Mouse (Mus musculus) granulocyte monocyte progenitor cell, adult 5-6 weeks (primary cell): ENCODE data around the gene Astn1. TPM values are rescaled to one million over a fixed set of nuclear protein-coding genes. Genes with fewer than 3 reads are reported as not detected.

ENCODE experiments used
- ATAC-seq: replicated peaks from 2 replicates; pipeline ENCODE4 v1.8.0; 2016; ENCODE audit warnings: mild to moderate bottlenecking, moderate TSS enrichment, inconsistent platforms; ENCODE audit not compliant: poor library complexity, severe bottlenecking
- total RNA-seq, 2 experiments: library from RNA; stranded (forward) in 1 of 2; stranded (reverse) in 1 of 2; fragments of 200-712, 200-1000 nt in 1 of 2; fragments of >200 nt in 1 of 2; fragmentation: Nextera tagmentation in 1 of 2; gene quantifications; 2 replicates each; pipeline ENCODE4 v1.2.3; 2014 to 2017

The Astn1 gene
- total RNA-seq (2014; fragmentation: Nextera tagmentation) (not detected in 2 replicates), total RNA-seq (2017) (not detected in 2 replicates)

DNA sequence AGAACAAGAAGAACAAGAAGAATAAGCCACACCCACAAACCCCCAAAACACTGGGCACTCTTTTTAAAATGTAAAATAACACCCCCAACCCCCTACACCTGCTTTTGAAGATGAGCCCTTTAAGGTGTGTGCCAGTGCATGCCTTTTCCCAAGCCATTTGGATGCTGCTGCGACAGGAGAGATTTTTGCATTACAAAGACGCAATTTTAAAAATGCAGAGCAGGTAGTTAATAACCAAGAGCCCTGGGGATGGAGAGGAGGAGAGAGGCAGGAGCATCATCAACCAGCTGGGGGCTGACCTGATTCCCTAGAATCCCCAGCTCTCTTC lies at the start of gene Astn1:
Astn1 (plus strand) TSS at position 310 of the 328 bp plus-strand sequence.
- no peak for ATAC-seq

DNA sequence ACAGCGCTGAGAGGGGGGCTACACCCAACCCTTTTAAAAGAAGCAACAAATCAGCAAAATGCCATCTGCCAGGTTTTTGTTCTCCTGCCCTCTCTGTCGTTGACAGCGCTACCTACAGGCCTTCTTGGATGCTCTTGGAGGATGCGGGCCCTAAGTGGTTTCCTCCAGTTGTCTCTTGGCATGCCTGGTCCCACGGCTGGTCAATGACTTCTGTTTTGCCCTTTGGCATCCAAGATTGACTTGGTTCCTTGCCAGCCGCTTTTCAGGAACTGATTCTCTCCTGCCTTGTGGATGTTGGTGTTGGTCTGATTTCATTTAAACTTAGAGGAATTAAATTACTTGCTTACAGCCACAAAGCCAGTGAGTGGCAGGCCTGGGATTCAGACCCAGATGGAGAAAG lies 38.7 kb upstream of the Astn1 start:
- no peak for ATAC-seq

DNA sequence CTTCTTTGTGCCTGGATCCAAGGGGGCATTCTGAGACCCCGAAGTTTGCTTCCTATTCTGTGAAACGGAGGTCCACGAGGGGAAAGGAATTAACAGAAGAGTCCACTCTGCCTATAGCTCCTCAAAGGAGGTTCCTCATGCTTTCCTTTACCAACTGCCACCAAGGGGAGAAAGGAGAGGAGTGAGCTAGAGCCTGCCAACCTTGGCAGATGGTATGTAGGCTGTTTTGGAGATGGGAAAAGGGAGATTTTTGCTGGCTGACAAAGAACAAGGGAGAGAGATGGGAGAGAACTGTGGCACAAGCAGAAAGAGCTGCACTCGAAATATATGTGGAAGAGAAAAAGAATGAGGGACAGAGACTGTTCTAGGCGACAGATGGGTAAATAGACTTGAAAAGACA lies 33.9 kb upstream of the Astn1 start:
- ATAC-seq = no peak

DNA sequence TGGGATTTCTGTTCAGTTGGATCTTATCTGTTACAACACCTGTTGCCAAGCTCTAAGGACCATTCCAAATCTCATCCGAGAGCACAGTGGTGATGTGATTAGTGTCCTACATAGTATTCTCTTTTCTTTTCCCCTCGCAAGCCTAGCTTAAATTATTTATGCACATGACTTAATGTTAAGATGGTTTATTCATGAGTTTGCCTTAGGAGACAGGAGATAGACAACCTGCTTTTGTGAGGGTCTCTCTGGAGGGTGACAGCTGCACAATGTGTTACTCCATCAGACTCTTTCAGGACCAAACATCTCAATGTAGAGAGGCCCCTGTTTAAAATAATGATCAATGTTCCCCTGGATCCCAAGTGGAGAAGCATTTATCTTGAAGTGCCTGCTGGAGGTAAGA lies 33.2 kb upstream of the Astn1 start:
- ATAC-seq = no peak

DNA sequence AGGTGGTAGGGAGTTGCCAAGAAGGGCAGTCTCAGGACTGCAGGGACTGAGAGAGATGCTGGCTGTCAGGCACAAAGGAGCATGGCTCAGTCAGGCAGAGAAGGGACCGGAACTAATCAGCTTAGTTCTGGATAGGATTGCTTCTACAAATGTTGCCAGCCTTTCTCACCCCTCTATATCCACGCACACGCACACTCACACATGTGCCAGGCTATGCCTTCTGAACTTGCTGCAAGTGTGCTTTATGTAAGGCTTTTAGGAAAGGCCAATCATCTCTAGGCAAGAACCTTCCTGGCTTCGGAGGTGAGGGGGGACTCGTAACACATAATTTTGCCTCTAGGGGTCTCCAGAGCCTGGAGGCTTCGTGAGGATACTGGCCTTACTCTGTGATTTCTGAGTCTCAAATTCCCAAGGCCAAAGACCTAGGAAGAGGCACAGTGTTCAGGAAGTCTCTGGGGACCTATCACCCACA lies 18.8 kb upstream of the Astn1 start:
- no peak for ATAC-seq

DNA sequence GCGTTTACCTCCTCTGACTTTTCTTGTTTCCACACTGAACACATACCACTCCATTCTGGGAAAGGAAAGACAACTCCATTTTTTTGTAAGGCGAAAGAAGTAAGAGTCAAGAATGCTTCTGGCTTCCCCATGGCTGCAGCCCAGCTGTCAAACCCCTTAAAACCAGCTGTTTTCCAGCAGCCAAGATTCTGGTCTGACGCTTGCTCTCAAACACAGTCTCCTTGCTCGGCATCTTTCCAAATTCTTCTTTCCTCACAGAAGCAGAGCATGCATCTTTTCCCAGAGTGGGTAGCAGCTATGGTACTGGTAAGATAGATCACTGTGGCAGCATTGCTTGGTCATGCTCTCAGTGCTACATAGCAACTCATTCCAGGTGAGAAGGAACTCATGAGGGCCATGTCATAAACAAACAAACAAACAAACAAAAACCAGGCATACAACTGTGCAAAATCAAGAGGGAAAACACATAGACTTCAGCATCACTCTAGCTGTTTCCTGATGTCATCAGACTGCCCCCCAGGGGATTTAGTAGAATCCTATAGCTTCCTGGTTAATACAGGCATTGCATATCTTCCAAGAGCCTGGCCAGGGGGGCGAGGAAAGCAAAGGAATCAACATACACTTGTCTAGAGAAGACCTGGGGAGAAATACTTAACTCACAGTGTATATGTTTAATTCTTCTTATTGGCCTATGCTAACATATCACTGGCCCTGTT lies 8.3 kb upstream of the Astn1 start:
- no peak for ATAC-seq

DNA sequence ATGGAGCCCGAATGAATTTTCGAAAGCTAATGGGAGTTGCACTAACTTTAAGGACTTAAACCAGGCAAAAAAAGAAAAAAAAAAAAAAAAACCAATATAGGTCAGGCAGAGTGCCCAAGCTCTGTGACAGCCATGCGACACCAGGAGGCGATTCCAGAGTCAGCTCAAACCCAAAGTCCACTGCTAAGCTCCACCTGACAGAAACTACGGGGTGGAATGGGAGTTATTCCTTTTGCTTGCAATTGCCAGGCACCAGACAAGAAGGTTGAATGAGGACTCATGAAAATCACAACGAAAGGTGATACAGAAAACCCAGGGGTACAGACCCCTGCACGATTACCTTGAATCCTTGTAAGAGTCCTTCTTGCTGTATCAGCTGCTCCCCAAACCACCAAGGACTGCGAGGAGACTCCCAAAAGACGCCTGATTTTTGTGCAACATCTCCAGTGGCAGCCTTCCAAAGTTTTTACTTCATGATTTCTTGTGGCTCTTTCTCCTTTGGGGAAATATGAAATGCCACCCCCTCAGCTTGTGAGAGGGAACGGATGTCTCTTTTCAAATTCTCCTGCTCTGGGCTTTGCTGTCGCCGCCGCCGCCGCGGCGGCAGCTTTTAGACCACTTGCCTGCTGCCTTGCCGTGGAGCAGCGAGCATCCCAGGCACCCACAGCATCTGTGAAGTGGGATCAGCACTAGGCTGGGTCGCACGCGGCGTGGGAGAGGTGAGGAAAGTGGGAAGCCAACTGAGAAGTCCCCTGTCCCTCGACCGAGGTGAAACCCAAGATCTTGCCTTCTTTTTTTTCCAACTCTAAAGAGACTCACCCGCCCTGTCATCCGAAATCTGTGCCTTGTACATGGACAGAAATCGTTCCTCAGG lies 6.7 kb upstream of the Astn1 start:
- ATAC-seq = no peak

DNA sequence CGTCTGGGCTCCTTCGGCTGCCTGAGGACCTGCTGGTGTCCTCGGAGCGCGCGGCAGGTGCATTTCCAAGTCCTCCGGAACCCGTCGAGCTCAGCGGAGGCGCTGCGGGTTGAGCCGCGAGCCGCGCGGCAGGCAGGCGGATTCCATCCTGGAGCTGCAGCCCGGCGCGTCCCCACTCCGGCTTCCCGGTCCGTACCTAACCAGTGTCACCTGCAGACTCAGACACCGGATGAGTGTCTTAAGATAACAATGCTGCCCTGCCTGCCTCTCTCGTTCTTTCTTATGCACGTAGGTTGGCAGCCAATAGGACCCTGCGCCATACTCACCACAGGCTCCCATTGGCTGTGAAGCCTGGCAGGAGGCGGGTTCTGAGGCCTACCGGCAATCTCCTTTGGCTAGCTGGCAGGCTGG lies 6.0 kb upstream of the Astn1 start, which contains the start of gene Brinp2:
Brinp2 (minus strand) TSS at position 276 of the 411 bp plus-strand sequence.
- ATAC-seq = peak; percentile 22; the same call in 1 of the 2 replicates

DNA sequence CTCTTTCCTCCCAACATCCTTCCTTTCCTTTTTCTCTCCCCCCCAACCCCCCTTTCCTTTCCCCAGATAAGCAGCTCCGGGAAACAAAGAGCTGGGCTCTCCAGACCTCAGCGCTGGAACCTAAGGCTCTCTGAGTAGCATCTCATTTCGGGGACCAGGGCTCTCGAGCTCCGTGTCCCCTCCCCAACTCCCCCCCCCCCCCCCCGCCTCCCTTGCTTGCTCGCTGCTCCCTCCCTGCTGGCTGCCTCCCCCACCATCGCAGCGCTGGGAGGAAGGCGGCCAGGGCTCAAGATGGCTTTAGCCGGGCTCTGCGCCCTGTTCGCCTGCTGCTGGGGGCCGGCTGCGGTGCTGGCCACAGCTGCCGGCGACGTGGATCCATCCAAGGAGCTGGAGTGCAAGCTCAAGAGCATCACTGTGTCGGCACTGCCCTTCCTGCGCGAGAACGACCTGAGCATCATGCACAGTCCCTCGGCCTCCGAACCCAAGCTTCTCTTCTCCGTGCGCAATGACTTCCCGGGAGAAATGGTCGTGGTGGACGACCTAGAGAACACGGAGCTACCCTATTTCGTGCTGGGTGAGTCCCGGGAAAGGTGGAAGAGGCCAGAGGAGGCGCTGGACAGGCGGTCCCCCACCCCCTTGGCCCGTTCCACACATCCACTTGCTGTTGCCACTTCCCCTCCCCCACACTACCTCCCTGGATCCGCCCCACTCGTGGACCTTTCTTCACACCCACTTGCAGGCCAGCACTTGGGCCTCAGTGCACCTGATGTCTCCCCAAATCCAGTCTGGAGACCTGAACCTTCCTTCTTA lies 424 bp downstream of the Astn1 start:
- ATAC-seq = no peak

DNA sequence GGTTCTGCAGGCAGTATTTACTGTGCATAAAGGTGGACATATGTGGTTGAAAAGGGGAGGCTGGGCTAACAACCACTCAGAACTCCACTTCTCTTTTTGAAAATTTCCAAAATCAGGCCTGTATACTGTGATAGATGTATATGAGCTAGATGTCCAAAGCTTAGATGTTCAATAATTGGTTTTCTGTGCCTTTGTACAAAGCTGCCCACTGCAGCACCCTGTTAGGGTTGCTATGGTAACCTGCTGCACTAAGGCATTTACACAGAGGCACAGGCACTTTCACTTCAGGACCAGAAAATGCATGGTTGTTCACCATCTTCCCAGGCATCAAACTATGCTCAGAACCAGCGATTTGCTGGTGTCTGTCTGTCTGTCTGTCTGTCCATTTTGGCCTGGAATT lies 2.4 kb downstream of the Astn1 start:
- ATAC-seq = no peak

DNA sequence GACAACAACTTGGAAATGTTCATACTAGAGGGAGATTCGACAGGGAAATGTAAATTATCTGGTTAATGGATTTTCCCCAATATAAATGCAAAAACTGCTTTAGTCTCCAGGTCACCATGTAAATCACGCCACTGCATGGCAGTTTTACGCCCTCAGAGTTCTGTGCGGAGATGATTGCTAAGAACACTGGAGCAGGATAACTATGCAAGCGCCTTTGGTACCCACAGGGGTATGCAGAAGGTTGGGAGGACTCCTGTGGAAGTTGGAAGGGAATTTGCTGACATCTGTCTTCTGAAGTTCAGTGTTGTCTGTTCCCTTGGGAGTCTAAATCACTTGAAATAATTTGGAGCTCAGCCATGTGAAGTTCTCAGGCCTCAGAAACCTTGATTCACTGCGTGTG lies 20.2 kb downstream of the Astn1 start:
- no peak for ATAC-seq

DNA sequence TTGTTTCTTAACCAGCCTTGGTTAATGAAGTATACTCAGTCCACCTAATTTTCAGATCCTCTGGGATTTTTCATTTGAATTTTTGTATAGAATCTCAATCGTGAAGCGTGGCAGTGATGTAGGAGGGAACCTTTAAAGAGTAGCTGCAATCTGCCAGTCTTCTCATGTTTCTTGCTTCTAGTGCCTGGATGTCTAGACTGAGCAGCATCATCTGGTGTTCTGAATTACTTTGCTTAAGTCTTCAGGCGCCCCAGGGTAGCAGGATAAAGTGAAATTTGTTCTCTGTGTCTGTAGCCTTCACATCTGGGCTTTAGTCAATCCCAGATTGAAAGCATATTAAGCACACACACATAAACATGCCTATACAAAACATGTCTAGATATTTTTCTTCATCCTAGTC lies 21.1 kb downstream of the Astn1 start:
- ATAC-seq = no peak

DNA sequence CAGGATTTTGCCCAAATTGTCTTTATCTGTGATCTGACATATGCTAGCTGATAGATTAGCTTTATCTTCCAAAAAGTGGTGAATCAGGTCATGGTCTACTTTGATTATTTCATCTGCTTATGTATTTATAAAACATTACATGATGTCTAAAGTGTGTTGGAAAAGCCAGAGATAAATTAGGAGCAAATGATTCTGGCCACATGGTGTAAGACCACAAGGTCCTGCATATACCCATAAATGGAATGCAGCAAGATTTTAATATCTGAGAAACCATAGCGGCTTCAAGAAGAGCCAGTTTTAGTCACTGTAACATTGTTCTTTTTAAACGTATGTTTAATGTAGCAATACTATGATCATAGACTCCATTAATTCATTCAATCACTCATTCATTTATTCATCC lies 23.2 kb downstream of the Astn1 start:
- ATAC-seq = no peak

DNA sequence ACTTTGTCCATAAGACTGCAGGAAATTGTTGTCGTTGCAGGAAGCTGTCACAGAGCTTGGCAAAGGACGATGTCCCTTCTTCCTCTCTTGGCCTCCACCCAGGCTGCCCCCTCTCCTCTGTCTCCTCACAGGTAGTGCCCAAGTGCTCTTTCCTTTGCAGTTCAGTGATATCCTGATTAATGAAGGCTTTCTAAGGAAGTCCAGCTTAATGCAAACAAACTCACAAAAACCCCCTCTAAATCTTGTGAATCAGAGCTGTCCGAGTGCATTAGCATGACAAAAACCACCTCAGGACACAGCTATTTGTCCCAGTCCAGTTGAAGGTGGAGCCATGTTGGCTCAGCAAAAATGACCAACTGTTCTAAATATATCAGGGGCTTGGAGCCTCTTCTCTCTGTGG lies 24.7 kb downstream of the Astn1 start:
- ATAC-seq = no peak

DNA sequence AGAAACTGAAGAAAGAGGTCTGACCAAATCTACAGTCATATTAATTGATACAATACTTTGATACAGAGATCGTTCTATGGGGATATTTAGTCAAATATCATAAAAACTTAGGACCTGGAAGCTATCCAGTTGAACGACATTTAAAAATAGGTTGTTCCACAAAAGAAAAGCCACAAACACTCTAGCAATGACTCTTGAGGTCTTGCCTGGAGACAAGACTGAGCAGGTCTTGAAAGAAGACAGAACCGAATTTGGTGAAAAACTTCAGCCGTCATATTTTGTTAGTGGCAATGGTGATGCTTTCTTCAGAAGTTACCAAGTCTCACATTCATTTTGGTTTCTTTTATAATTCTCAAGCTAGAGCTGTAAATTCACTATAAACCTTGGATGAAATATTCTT lies 26.9 kb downstream of the Astn1 start:
- ATAC-seq = no peak

DNA sequence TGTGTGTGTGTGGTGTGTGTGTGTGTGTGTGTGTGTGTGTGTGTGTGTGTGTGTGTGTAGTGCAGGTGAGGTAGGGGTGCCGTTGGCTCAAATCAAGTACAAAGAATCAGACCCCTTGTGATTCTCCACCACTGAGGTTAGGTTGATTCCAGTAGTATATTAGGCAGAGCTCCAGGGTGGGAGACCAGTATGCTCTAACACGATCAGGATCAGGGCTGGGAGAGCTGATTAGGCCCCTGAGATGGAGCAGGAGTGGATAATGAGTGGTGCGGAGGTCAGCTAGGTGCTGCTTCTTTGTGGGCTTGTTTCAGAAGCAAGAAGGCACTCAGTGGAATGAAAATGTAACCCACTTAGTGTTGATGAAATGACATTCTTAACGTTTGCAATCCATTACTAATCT lies 28.6 kb downstream of the Astn1 start:
- ATAC-seq = no peak

DNA sequence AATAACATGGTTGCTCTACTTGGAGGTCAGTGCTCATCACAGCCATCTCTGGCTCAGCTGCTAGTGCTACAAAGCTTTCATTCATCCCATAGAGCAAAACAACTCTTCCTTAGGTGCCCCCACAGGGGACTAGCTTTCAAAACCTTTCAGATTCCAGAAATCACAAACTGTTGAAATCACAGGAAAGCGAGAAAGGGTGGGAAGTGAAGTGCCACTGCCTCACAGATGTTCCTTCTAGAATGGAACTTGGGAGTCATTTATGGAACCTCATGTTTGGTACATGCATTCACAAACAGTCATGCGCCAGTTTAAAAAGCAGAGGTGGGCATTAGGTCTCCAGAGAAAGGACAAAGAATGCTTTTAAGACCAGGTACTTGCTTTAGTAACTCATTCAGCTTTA lies 35.0 kb downstream of the Astn1 start:
- ATAC-seq = no peak

DNA sequence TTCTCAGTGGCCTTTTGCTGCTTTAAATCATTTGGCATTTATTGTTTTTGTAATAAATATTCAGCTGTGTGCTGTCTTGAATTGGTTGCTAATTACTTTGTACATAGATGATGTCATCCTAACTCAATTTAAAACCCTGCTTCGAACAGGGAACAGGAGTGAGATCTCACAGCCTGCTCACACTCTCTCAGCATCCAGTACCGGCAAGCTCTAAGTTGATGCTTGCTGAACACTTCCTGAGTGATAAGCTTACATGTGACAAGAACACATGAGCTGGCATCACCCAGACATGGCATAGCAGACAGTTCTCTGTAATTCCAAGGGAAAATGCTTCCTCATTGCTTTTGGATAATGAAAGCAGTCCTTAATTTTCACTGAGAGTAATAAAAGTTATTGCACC lies 38.8 kb downstream of the Astn1 start:
- ATAC-seq = no peak

DNA sequence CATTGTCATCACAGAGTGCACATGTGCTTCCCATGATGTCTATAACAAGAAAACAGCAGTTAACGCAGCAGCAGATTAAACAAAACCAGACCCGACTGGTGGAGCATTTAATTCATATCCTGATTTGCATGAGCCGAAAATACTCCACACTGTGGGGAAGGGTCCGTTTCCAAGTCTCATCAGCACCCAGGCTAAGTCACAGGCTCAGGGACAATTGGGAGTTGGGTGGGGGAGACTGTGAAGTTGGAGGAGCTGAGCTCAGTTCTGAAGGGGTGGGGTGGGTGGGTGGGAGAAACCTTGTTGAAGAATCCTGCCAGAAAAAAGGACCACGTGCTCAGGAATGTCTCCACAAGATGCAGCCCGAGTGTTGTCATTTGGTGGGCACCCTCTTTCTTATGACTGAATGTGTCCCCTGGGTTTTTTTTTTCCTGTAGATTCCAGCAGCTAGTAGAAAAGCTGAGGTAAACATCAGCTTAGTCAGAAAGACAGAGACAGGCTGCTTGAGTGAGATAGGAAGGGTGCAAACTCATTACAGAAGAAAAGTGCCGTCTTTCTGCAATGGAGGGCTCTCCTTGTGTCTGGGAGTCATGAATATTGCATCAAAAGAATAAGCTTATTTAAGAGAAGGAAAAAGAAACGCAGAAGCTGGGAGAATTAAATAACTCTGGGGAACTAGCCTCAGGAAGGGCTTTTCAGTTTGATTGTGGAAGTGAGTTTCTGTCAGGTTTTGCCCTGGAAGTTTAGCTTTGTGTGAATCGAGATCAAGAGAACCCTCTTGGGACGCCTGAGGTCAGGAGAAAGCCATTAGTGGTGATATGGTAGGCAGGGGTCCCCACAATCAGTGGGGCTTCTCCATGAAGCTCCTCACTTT lies 44.1 kb downstream of the Astn1 start:
- no peak for ATAC-seq

DNA sequence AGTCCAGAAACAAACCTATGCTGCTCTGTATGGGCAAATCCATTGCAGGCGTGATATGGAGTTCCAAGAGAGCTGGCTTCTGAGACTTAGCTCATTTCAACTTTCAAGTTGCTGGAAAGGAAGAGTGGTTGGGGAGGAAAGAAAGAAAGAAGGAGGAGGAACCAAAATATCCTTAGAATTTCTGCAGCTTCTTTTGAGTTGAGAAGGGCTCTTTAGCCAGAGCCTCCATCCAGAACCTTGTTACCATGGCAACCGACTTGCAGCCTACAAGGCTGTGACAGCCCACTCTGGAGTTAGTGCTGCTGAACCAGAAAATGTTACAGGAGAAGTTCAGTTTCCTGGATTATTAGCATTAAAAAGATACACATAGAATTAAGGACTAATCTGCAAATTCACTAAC lies 46.1 kb downstream of the Astn1 start:
- no peak for ATAC-seq
